Mouse (Mus musculus) testis, adult 2 months (tissue): ENCODE data around the gene Larp1.

ENCODE experiments used
- CTCF ChIP-seq: fragments of 200-500 bp; IDR thresholded peaks from 2 replicates; pipeline ENCODE4 v1.5.1; 2012; ENCODE audit warnings: low read depth, mild to moderate bottlenecking, inconsistent platforms, low read length, moderate library complexity; ENCODE audit not compliant: control insufficient read depth, insufficient read depth, insufficient replicate concordance
- POLR2A ChIP-seq: fragments of 200-500 bp; IDR thresholded peaks from 2 replicates; pipeline ENCODE4 v1.6.1; 2012; ENCODE audit warnings: low read depth, mild to moderate bottlenecking, inconsistent platforms, low read length, moderate library complexity; ENCODE audit not compliant: control insufficient read depth

DNA sequence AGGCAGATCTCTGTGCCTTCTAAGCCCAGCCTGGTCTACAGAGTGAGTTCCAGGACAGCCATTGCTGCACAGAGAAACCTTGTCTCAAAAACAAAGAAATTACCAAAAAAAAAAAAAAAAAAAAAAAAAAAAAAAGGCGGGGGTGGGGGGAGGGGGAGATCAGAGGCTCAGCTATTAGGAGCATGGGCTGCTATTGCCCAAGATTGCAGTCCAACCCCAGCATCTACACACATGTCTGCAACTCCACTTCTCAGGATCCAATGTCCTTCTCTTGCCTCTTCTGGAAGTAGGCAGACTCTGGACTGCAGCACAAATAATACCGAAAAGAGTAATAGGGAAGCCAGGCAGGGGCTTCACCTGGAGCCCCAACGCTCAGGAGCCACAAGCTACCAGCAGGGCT is 23.4 kb upstream of the Larp1 start:
- TF ChIP-seq CTCF, result no peak
- TF ChIP-seq POLR2A, result no peak
